Mouse (Mus musculus) intestine, embryonic 15.5 days (tissue): ENCODE measurements around the gene Rab1a. TPM values are rescaled to one million over a fixed set of nuclear protein-coding genes. Genes with fewer than 3 reads are reported as not detected.
A peak's percentile ranks its signal among the peaks of the same experiment; 100 is the strongest.
"Not testable (repeated sequence)": the region's sequence is repeated elsewhere in the genome, so short reads cannot be mapped to it uniquely, and the experiment has no call there.

Experiments
- ATAC-seq: fragments of 200-750 bp; cut with Nextera tagmentation; 2 replicates; pipeline ENCODE4 v1.8.0; 2017; ENCODE audit warnings: moderate TSS enrichment, moderate library complexity
- H3K27ac ChIP-seq: fragments of 300-500 bp; sonication (generic); 2 replicates; pipeline ENCODE4 v1.5.1; 2015; ENCODE audit warnings: mild to moderate bottlenecking, inconsistent platforms
- H3K27me3 ChIP-seq: fragments of 300-500 bp; sonication (generic); replicated peaks from 2 replicates; pipeline ENCODE4 v1.6.1; 2015; ENCODE audit warnings: inconsistent platforms
- H3K36me3 ChIP-seq: fragments of 300-500 bp; sonication (generic); 2 replicates; pipeline ENCODE4 v1.6.1; 2015; ENCODE audit warnings: inconsistent platforms
- H3K4me1 ChIP-seq: fragments of 300-500 bp; sonication (generic); replicated peaks from 2 replicates; pipeline ENCODE4 v1.6.1; 2015; ENCODE audit warnings: inconsistent platforms
- H3K4me2 ChIP-seq: fragments of 300-500 bp; sonication (generic); replicated peaks from 2 replicates; pipeline ENCODE4 v1.6.1; 2015; ENCODE audit warnings: mild to moderate bottlenecking, inconsistent platforms
- H3K4me3 ChIP-seq: fragments of 300-500 bp; sonication (generic); replicated peaks from 2 replicates; pipeline ENCODE4 v1.5.1; 2015; ENCODE audit warnings: inconsistent platforms
- H3K9ac ChIP-seq: fragments of 300-500 bp; sonication (generic); 2 replicates; pipeline ENCODE4 v1.6.1; 2015; ENCODE audit warnings: inconsistent platforms
- H3K9me3 ChIP-seq: fragments of 300-500 bp; sonication (generic); 2 replicates; pipeline ENCODE4 v1.6.1; 2016; ENCODE audit warnings: inconsistent platforms
- WGBS: fragments of 180-500 bp; shearing (Covaris S2); methylation state at CpG from one replicate; pipeline ENCODE4 v1.1.7; 2015; 5-methylcytosine and 5-hydroxymethylcytosine counted together
- polyA plus RNA-seq: library from polyadenylated mRNA; unstranded; fragments of >200 nt; fragmentation: Nextera tagmentation; extraction: Ambion mirVana; gene quantifications from 2 replicates; pipeline ENCODE4 v1.2.1, GENCODE M21; 2015

The Rab1a gene
- polyA plus RNA-seq: 329 and 363 TPM in 2 replicates

- Histone ChIP-seq H3K4me1 (peaks cover 10% of the 10 kb centered on the region), H3K27ac (peak within 1 kb of the TSS; percentile 95), H3K4me2 (peak within 1 kb of the TSS; percentile 66), H3K4me3 (peak within 1 kb of the TSS; percentile 100), H3K36me3 (no peaks in the 10 kb centered on the region), H3K27me3 (no peaks in the 10 kb centered on the region), H3K9me3 (no peaks in the 10 kb centered on the region), H3K9ac (peak within 1 kb of the TSS; percentile 99)
- WGBS: 0% methylated on average over 54 of the region's 54 CpGs
- ATAC-seq: peak; percentile 97
Measured at GRCm38 (mm10) chr11:20200713-20201575, at the start of gene Rab1a. Gene Rab1a, plus strand, starts transcription at chr11:20201432.

DNA sequence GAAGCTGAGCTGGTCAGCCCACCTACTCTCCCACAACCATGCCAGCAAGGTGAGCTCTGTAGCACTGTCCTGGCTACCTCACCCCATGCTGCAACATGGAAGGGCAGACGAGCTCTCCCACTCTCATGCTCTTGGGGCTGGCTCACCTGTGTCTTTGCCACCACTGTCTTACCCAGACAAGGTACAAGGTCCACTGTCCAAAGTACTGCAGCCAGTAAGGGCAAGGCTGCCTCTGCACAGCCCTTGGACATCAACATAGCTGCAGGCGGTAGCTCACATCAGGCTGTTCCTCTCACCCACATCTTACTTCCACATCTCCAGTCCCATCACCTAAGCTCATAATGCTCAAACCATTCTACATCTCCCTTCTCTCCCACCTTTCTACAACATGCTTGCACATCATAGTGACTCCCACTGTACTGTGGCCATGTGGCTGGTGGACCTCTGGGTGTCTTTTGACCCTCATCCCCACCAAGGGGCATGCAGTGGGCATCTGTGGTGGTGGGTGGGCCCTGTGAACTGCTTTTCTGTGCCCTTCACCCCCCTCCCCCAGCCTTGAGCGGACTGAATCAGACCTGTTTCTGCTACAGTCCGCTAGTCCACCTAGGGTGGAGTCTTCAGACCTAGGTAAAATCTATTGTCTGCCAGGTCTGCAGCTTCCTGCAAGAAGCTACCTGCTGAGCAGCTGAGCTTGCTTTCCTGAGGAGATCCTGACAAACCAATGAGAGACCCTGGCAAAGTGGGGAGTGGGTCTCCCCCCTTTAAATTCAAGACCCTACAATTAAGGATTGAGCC, 48.9 kb upstream of the Rab1a start:
- no peaks in the 10 kb centered on the region for H3K9me3 ChIP-seq
- H3K36me3 ChIP-seq: no peaks in the 10 kb centered on the region
- no peaks in the 10 kb centered on the region for H3K4me1 ChIP-seq
- H3K27me3 ChIP-seq: no peaks in the 10 kb centered on the region
- ATAC-seq: no peak
- H3K9ac ChIP-seq: no peak overlapping the region
- H3K4me3 ChIP-seq: no peak overlapping the region
- no peak overlapping the region for H3K27ac ChIP-seq
- no peak overlapping the region for H3K4me2 ChIP-seq
- 80% methylated on average over 4 of the region's 4 CpGs for WGBS

GRCm38 (mm10) chr11:20153542-20153941, 47.7 kb upstream of the Rab1a start:
- H3K9ac ChIP-seq, H3K4me3 ChIP-seq, H3K4me2 ChIP-seq, H3K27me3 ChIP-seq, H3K27ac ChIP-seq, ATAC-seq, H3K36me3 ChIP-seq, H3K4me1 ChIP-seq, H3K9me3 ChIP-seq: not testable (repeated sequence)
- 93% methylated on average over 5 of the region's 5 CpGs for WGBS

GRCm38 (mm10) chr11:20158879-20159278, 42.4 kb upstream of the Rab1a start:
- Histone ChIP-seq H3K27me3 (no peaks in the 10 kb centered on the region), H3K4me3 (no peak overlapping the region)
- ATAC-seq: no peak

DNA sequence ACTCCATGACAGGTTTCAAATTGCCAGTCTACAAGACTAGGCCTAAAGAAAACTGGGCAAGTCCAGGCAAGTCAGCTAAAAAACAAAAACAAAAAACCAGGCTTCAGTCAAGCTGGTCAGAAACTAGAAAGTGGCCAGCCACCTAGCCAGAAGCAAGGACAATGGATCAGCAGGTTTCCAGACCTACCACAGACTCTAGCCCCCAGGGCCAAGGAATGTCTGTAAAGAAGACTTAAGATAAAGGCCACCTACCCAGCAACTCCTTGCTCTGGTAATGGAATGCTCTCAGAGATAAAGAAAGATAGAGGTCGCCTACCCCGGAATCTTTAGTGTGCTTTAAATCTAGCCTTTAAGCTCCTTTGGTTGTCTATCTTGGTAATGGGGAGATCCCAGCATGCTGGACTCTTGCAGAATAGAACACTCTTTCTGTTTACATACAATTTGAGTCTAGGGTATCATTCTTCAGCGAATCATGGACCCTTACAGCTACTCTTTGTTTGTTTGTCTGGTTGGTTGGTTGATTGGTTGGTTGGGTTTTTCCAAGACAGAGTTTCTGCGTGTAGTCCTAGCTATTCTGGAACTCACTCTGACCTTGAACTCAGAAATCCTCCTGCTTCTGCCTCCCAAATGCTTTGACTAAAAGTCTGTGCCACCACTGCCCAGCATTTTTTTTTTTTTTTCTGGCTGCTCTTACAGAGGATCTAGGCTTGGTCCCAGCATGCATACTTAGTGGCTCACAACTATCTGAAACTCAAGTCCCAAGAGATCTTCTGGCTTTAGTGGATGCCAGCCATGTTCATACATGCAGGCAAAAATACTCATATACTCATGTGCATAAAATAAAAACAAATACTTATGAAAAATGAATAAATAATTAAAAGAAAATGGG, 36.0 kb upstream of the Rab1a start:
- Histone ChIP-seq H3K27ac (no peak overlapping the region), H3K9me3 (no peaks in the 10 kb centered on the region), H3K27me3 (no peaks in the 10 kb centered on the region), H3K9ac (no peak overlapping the region), H3K36me3 (no peaks in the 10 kb centered on the region), H3K4me1 (no peaks in the 10 kb centered on the region), H3K4me3 (no peak overlapping the region), H3K4me2 (no peak overlapping the region)
- 62% methylated on average over 4 of the region's 4 CpGs for WGBS
- no peak for ATAC-seq

More at GRCm38 (mm10) chr11:20158879-20159278, 42.4 kb upstream of the Rab1a start:
- Histone ChIP-seq H3K9me3 (no peaks in the 10 kb centered on the region), H3K4me2 (no peak overlapping the region), H3K9ac (no peak overlapping the region), H3K27ac (no peak overlapping the region), H3K36me3 (no peaks in the 10 kb centered on the region), H3K4me1 (no peaks in the 10 kb centered on the region)

- H3K27me3 ChIP-seq: no peaks in the 10 kb centered on the region
- H3K4me3 ChIP-seq: no peak overlapping the region
- H3K4me2 ChIP-seq: no peak overlapping the region
- H3K4me1 ChIP-seq: no peaks in the 10 kb centered on the region
- H3K9ac ChIP-seq: no peak overlapping the region
- ATAC-seq: no peak
- H3K27ac ChIP-seq: no peak overlapping the region
- no peaks in the 10 kb centered on the region for H3K36me3 ChIP-seq
- WGBS: 88% methylated on average over 4 of the region's 4 CpGs
- no peaks in the 10 kb centered on the region for H3K9me3 ChIP-seq
Measured at GRCm38 (mm10) chr11:20165991-20166390, 35.2 kb upstream of the Rab1a start.

DNA sequence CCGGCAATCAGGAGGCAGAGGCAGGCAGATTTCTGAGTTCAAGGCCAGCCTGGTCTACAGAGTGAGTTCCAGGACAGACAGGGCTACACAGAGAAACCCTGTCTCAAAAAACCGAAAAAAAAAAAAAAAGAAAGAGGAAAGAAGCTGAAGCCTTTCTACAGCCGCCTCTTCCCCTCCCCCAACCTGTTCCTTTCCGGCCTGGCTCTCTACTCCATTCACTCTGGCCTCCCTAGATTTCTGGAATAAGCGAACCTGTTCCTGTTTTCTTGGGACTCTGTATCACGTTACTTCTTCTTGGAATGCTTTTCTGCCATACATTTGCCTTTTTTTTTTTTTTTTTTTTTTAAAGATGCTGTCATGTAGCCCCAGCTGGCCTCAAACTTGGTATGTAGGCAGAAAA, 34.8 kb upstream of the Rab1a start:
- not testable (repeated sequence) for ATAC-seq

GRCm38 (mm10) chr11:20168972-20169371, 32.3 kb upstream of the Rab1a start:
- Histone ChIP-seq H3K9me3 (no peaks in the 10 kb centered on the region), H3K4me2 (no peak overlapping the region), H3K36me3 (no peaks in the 10 kb centered on the region), H3K27me3 (no peaks in the 10 kb centered on the region), H3K4me3 (no peak overlapping the region), H3K9ac (no peak overlapping the region), H3K4me1 (no peaks in the 10 kb centered on the region), H3K27ac (no peak overlapping the region)
- WGBS: 80% methylated on average over 11 of the region's 11 CpGs
- ATAC-seq: no peak

More for the DNA sequence above, 34.8 kb upstream of the Rab1a start:
- H3K9me3 ChIP-seq, H3K4me1 ChIP-seq, H3K27ac ChIP-seq, H3K4me3 ChIP-seq, H3K4me2 ChIP-seq, H3K36me3 ChIP-seq, H3K27me3 ChIP-seq, H3K9ac ChIP-seq: not testable (repeated sequence)
- whole genome bisulfite sequencing: 73% methylated on average over 6 of the region's 6 CpGs

- 61% methylated on average over 6 of the region's 6 CpGs for WGBS
- no peaks in the 10 kb centered on the region for H3K27me3 ChIP-seq
- ATAC-seq: no peak
- H3K9ac ChIP-seq: no peak overlapping the region
- no peak overlapping the region for H3K27ac ChIP-seq
- H3K4me2 ChIP-seq: no peak overlapping the region
- no peaks in the 10 kb centered on the region for H3K4me1 ChIP-seq
- H3K36me3 ChIP-seq: no peaks in the 10 kb centered on the region
- H3K9me3 ChIP-seq: no peaks in the 10 kb centered on the region
- no peak overlapping the region for H3K4me3 ChIP-seq
Measured at GRCm38 (mm10) chr11:20187271-20187670, 14.0 kb upstream of the Rab1a start.

GRCm38 (mm10) chr11:20193100-20193736, 8.0 kb upstream of the Rab1a start:
- no peak overlapping the region for H3K4me3 ChIP-seq
- no peak overlapping the region for H3K9ac ChIP-seq
- WGBS: 89% methylated on average over 4 of the region's 4 CpGs
- no peaks in the 10 kb centered on the region for H3K27me3 ChIP-seq
- no peaks in the 10 kb centered on the region for H3K36me3 ChIP-seq
- H3K27ac ChIP-seq: no peak overlapping the region
- H3K4me2 ChIP-seq: no peak overlapping the region
- H3K4me1 ChIP-seq: no peaks in the 10 kb centered on the region
- no peaks in the 10 kb centered on the region for H3K9me3 ChIP-seq
- ATAC-seq: no peak

- WGBS: under 1% methylated on average over 40 of the region's 40 CpGs
- Histone ChIP-seq H3K27ac (peak overlapping the region; percentile 95), H3K9ac (peak overlapping the region; percentile 99), H3K4me2 (peak overlapping the region; percentile 66), H3K4me3 (peak overlapping the region; percentile 100), H3K9me3 (no peaks in the 10 kb centered on the region), H3K36me3 (no peaks in the 10 kb centered on the region), H3K27me3 (no peaks in the 10 kb centered on the region), H3K4me1 (peaks cover 15% of the 10 kb centered on the region)
- ATAC-seq: peak; percentile 37
Measured at GRCm38 (mm10) chr11:20201661-20202101, 449 bp downstream of the Rab1a start.
